Mouse (Mus musculus): ENCODE measurements around the gene Gm498.

Gene Gm498

GRCm38 (mm10) chr7:143866538-143866937, at the start of gene Gm498:
Gene Gm498, plus strand, starts transcription at chr7:143866838.
- DNase-seq (ENCODE audit: low read depth, low spot score): no peak

- DNase-seq (ENCODE audit: low read depth, low spot score): no peak
Observed at GRCm38 (mm10) chr7:143819201-143819600, 47.4 kb upstream of the Gm498 start.

- no peak for DNase-seq (ENCODE audit: low read depth, low spot score)
Observed at GRCm38 (mm10) chr7:143821241-143821640, 45.4 kb upstream of the Gm498 start.

- peak; percentile 99 for DNase-seq (ENCODE audit: low read depth, low spot score)
Observed at GRCm38 (mm10) chr7:143822375-143823265, 44.0 kb upstream of the Gm498 start, which contains the start of the genes Nadsyn1 and Dhcr7. Gene Nadsyn1, minus strand, starts transcription at chr7:143822849. Gene Dhcr7, plus strand, starts transcription at chr7:143823145.

- no peak for DNase-seq (ENCODE audit: low read depth, low spot score)
Observed at GRCm38 (mm10) chr7:143823266-143823605, 43.4 kb upstream of the Gm498 start.

- DNase-seq (ENCODE audit: low read depth, low spot score): no peak
Observed at GRCm38 (mm10) chr7:143826985-143827384, 39.7 kb upstream of the Gm498 start.

GRCm38 (mm10) chr7:143829504-143830331, 36.9 kb upstream of the Gm498 start:
- DNase-seq (ENCODE audit: low read depth, low spot score): peak; percentile 98

- DNase-seq (ENCODE audit: low read depth, low spot score): no peak
Observed at GRCm38 (mm10) chr7:143830399-143830798, 36.2 kb upstream of the Gm498 start.

GRCm38 (mm10) chr7:143832196-143832595, 34.4 kb upstream of the Gm498 start:
- DNase-seq (ENCODE audit: low read depth, low spot score): no peak

GRCm38 (mm10) chr7:143832611-143833010, 34.0 kb upstream of the Gm498 start:
- DNase-seq (ENCODE audit: low read depth, low spot score): no peak

- no peak for DNase-seq (ENCODE audit: low read depth, low spot score)
Observed at GRCm38 (mm10) chr7:143833581-143834190, 33.0 kb upstream of the Gm498 start.

- DNase-seq (ENCODE audit: low read depth, low spot score): no peak
Observed at GRCm38 (mm10) chr7:143834316-143834715, 32.3 kb upstream of the Gm498 start.

- DNase-seq (ENCODE audit: low read depth, low spot score): no peak
Observed at GRCm38 (mm10) chr7:143834972-143835371, 31.7 kb upstream of the Gm498 start.

- DNase-seq (ENCODE audit: low read depth, low spot score): no peak
Observed at GRCm38 (mm10) chr7:143837705-143838358, 28.8 kb upstream of the Gm498 start.

- no peak for DNase-seq (ENCODE audit: low read depth, low spot score)
Observed at GRCm38 (mm10) chr7:143840121-143840520, 26.5 kb upstream of the Gm498 start.

GRCm38 (mm10) chr7:143841301-143841700, 25.3 kb upstream of the Gm498 start:
- DNase-seq (ENCODE audit: low read depth, low spot score): no peak

- no peak for DNase-seq (ENCODE audit: low read depth, low spot score)
Observed at GRCm38 (mm10) chr7:143848127-143848767, 18.4 kb upstream of the Gm498 start.

- no peak for DNase-seq (ENCODE audit: low read depth, low spot score)
Observed at GRCm38 (mm10) chr7:143848768-143849482, 17.7 kb upstream of the Gm498 start.

GRCm38 (mm10) chr7:143868874-143869273, 2.2 kb downstream of the Gm498 start:
- DNase-seq (ENCODE audit: low read depth, low spot score): no peak

- DNase-seq (ENCODE audit: low read depth, low spot score): no peak
Observed at GRCm38 (mm10) chr7:143883717-143884116, 17.1 kb downstream of the Gm498 start.
